Mouse (Mus musculus) kidney, adult 11 months (tissue): ENCODE results near the gene Pabpn1l.
A peak's percentile ranks its signal among the peaks of the same experiment; 100 is the strongest.
"Not testable (repeated sequence)": the region's sequence is repeated elsewhere in the genome, so short reads cannot be mapped to it uniquely, and the experiment has no call there.

ENCODE experiments used
- DNase-seq: peaks from one replicate; pipeline ENCODE4 v3.0.0; 2022

The Pabpn1l gene

DNA sequence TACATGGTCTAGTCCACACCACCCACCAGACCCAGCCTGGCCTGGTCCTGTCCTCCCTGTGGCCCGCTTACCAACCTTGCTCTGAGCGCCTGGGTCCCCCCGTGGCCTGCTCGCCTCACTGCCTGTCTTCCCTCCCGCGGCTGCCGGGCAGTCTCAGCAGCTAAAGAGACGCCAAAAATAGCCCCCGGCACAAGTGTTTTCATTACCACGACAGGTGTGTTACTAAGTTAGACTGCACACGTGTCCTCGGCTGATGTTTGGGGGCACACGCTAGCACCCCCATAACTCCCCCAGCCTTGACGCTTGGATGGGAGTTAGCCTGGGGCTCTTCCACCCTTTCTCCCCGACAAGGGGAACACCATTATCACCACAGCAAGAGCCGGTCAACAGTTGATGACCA is 23.8 kb upstream of the Pabpn1l start:
- no peak for DNase-seq

DNA sequence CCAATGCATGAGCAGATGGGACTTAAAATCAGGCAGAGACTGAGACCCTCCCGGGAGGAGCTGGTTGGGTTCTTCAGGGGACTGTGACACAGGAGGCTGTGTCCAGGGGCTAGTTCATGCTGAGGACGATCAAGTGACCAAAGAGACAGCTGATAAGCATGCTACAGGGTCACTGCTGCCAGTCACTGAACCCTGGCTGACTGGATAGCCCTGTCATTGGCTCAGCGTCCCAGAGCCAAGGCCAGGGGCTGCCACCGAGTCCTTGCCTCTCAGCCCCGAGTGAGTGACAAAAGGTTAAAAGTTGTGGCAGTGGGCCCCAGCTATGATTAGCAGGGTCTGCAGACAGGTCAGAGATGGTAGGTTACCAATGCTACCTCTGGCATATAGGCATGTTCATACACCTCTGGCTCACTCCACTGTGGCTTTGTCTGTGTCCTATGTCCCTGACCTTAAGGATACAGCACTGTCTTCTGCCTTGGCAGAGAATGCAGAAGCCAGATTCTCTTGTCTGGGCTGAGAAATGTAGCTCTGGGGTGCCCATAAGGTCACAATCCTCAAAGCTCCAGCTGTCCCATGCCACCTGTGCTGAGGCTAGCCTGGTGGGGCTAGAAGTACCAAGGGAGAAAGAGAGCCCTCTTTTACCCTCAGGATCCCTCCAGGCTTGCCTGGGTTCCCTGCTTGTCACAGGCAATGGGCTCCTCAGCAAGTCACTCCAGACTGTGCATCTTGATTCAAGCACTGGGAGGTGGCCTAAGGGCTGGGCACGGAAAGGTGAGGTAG is 21.8 kb upstream of the Pabpn1l start:
- DNase-seq, result no peak

DNA sequence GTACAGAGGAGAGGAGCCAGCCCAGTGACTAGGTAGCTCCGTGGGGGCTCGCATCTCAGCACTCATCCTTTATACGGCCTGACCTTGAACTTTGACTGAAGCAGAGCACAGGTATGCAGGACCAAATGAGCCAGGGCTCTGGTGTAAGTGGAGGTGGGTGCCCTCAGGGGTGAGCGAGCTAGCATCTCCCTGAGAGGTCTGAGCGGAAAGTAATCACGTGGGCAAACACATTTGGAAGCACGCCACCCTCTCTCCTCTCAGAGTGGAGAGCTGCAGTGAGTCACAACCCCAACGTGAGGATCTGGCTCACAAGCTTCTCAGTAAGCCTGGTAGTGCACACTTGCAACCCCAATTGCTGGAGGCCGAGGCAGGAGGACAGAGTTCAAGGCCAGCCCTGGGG is 19.5 kb upstream of the Pabpn1l start:
- no peak for DNase-seq

DNA sequence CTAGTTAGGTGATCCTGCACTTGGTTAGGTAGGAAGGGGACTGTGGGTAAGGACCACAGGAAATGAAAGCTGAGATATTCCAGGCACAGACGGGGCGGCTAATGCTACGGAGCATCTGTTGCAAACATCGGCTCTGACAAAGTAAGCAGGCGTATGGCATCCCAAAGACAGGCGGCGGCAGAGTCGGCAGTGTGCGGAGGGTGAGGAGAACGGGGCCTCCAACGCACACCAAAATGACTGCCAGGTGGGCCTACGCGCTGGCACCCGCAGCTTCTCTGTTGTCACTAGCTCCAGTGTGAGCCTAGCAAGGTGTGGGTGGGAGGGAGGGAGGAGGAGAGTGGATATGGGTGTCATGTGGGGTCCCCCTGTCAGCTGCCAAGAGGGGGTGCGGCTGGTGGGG is 18.9 kb upstream of the Pabpn1l start:
- no peak for DNase-seq

DNA sequence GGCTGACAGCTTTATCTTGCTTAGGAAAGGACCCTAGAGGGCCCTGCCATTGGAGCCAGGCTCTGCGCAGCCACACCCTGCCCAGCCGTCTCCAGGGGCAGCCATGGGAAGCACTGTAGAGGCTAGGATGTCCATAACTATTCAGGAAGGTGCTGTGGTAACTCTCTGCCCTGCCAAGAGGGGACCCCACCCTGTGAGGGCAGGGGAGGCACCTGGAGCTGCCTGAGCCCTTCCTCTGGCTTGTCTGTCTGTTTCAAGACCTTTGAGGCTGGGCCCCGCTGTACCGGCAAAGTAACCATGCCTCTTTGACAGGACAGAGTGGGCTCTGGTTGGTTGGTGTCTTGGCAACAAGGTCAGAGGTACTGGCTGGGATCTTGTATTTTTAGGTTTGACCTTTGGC is 18.3 kb upstream of the Pabpn1l start:
- no peak for DNase-seq

DNA sequence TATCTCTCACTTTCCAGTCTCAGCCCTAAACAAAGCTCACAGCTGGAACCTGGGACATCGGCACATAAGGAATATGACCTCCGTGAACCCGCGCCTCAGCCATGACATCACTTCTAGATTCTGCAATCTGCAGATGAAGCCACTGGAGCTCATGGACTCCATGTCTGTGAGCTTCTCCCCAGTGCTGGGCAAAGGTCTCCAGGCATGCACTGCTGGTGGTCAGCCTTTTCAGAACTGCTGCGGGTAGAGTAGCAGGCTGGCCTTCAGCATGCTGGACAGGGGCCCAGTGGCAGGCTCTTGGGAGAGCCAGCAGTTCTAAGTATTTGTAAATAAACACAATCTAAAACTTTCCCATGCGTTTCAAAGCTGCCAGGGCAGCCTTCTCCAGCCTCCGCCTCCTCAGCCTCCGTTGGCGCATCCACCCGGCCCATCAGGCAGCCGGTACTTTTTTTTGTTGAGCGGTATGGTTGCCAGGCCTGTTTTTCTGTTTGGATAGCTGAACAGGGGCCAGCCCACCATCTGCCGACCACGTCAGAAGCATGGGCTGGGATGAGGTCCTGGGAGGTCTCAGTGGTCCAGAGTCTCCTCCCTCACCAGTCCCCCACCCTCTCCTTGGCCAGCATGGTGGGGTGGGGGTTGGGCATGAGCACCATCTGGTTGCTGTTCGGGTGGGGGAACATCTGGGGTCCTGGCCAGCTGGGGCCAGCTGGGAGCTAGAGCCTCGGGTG is 17.1 kb upstream of the Pabpn1l start:
- DNase-seq, result peak; percentile 61

DNA sequence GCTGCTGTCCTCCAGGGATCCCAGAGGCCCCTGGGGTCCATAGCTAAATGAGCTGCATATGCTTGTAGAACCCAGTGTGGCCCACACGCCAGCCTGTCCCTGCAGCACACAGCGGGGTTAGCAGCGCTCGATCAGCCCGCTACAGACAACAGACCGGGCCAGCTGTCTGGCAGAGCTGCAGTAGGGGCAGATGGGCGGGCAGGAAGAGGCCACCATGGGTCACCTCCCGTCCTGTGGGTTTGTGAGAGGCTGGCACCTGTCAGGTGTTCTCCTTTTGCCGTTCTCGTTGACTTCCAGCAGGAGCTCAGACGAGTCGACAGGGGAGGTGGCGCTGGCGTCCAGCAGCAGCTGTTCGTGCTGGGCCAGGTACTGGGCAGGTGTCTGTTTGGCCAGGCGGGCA is 16.1 kb upstream of the Pabpn1l start:
- DNase-seq, result no peak

DNA sequence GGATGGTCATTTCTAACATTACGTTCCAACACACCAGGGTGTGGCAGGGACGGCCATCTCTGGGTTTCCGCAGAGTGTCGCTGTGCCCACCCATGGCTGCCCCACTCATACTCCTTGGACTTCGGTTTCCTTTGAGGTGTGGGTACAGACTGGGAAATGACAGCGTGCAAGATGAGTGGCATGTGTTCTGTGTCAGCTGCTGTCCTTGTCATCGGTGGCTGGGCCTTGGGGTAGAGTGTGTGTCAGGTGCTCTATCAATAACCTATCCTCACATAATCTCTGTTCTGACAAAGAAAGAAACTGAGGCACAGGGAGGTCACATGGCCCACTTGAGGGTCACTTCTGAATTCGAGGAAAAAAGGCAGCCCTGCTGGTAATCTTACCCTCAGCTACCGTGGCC is 14.7 kb upstream of the Pabpn1l start:
- no peak for DNase-seq

DNA sequence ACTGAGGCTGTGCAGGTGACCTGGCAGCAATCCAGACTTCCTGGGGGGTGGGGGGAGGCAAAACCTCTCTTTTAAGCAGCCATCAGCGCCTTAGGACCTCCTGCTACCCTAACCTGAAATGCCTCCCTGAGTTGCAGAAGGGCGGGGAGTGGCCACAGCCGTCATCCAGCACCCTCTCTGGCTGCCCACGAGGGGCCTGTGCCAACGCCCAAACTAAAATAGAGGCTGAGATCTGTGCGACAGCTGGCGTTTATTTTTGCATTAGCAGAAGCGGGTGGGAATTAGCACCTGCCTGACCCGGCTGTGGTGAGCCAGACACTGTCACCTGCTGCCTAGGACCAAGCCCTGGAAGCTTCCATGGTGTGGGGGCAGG is 14.2 kb upstream of the Pabpn1l start:
- no peak for DNase-seq

DNA sequence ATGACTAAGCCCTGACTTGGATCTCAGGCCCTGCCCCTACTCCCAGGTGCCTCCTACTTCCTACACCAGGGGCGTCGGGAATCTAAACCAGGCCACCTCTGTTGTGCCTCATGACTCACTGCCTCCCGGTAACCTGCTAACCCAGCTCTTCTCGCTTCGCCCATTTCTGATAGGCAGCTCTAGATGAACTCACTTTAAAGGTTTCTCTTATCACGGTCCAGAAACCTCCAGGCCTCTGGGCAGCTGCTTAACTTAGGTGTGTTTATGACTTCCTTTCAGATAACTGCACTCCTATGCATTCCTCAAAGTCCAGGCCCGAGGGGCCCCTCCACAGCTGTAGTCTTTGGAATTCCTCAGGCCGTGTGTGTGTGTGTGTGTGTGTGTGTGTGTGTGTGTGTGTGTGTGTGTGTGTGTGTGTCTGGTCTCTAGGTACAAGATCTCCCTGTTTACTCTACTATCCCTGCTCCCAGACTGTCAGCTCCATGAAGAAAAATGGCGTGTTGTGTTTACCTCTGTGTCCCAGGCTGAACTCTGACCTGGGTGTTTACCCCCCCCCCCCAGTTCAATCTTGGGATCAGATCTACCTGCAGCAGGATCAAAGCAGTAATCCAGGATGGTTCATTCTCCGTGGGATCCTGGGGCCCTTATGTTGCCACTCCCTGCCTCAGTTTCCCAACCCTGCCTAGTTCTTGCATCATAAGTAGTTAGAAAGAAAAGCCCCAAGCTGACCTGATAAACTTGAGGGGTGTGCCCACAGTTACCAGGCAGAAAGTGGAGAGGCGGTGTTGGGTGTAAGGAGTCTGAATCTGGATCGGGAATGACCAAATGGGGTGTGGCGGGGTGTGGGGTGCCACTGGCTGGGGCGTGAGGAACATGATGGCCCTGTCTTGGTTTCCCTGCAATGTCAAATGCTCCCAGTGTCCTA is 13.6 kb upstream of the Pabpn1l start:
- no peak for DNase-seq

DNA sequence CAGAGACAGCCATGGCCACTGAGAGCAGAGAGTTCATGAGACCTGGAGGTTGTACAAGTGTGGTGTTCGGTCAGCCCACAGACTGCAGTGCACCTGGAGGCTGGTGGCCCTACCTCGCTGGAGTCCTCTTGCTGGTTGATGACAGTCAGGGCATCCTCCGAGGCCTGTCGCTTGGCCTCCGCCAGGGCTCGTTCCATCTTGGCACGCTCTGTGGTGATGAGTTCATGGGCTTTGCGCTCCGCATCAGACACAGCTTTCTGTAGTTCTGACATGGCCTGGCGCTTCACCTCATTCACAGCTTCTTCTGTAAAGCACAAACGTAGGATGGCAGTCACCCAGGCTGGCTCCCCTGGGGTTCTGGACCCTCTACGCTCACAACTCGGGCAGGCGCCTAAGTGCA is 10.7 kb upstream of the Pabpn1l start:
- DNase-seq, result no peak

DNA sequence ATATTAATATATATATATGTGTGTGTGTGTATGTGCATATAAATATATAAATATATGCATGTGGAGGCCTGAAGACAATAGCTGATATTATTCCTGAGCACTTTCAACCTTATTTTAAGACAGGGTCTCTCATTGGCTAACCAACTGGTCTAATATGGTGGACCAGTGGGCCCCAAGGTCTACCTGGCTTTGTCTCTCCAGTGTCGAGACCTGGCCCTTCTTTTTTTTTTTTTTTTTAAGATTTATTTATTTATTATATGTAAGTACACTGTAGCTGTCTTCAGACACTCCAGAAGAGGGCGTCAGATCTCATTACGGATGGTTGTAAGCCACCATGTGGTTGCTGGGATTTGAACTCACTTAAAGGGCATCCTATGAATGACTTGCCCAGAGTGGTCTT is 9.6 kb upstream of the Pabpn1l start:
- DNase-seq, result not testable (repeated sequence)

DNA sequence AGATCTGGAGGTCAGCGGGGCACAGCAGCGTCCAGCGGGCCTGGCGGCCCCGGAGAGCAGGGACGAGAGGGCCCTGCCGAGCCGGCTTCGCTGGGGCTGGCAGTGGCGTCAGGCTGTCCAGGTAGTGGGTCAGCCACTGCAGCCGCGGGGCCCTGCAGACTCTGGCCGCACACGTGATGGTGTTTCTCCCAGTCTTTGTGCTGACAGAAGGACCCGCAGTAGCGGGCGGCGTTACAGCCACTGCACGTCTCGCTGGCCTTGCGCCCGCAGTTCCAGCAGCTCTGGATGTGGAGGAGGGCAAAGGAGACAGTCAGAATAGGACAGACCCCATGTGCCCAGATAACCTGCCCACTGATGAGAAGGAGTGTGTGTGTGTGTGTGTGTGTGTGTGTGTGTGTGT is 8.2 kb upstream of the Pabpn1l start:
- peak; percentile 38 for DNase-seq

DNA sequence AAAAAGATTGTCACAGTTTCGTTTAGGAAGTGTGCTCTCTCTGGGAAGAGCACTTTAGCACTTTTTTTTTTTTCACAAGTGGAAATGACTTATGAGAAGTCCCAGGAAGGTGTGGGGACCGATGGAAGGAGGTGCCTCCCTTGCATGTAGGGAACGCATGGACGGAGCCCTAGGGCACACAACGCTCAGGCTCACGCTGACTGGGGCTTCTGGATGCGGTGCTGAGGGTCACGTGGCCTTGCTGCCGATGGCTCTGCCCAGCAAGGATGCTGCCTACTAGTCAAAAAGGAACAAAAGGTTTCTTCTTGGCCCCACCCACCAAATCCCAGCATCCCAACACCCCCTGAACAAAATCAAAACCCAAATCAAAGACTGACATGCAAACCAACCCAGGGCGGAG is 6.8 kb upstream of the Pabpn1l start:
- no peak for DNase-seq

DNA sequence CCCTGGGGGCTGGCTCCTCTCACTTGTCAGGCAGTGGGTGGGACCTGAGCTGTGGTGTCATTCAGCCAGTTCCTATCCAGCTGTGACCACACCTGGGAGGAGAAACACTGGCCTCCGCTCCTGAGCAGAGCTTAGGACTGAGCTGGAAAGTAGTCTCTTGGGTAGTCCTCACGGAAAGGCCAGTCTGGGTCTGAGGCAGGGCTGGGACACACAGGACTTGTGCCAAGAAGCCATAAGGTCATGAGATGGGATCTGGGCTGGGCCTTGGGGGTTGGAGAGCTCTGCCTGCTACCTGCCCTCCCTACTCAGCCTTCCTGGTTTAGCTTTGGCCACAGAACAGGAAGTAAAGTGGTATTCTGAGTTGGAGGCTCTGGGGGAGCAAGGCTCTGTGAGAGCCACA is 4.4 kb upstream of the Pabpn1l start:
- DNase-seq, result no peak

DNA sequence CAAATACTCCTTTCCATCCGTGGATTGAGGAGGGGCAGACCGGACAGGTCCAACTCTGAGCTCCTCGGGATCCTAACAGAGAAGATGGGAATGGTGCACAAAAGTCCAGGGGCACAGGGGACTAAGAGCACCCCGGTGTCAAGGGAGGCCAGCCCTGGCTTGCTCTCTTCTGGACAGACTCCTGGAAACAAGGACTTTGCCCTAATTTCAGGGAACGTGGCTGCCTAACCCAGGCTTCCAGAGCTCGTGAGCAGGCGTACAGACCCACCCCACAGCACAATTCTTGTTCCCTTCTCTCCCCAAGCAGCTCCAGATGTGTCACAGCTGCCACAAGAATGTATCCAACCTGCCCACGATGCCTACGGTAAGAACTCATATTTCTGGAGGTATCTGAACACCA is 3.3 kb upstream of the Pabpn1l start:
- DNase-seq, result no peak

DNA sequence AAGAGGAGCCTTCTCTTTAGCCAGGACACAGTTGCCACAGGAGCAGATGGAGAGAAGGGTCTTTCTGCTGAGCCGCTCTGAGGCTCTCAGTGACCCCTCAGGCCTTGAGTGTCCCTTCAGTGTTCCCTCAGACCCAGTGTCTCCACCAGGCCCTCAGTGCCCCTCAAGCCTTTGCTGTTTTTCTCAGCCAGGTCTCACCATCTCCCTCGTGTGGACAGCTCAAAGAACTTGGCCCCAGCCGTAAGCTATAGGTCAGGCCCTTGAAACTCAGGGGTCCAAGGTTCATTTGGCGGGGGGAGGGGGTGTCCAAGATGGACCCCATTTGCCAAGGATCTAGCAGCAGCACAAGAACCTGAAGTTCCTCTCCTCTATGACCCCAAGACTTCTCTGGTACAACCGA is 2.1 kb upstream of the Pabpn1l start:
- no peak for DNase-seq

DNA sequence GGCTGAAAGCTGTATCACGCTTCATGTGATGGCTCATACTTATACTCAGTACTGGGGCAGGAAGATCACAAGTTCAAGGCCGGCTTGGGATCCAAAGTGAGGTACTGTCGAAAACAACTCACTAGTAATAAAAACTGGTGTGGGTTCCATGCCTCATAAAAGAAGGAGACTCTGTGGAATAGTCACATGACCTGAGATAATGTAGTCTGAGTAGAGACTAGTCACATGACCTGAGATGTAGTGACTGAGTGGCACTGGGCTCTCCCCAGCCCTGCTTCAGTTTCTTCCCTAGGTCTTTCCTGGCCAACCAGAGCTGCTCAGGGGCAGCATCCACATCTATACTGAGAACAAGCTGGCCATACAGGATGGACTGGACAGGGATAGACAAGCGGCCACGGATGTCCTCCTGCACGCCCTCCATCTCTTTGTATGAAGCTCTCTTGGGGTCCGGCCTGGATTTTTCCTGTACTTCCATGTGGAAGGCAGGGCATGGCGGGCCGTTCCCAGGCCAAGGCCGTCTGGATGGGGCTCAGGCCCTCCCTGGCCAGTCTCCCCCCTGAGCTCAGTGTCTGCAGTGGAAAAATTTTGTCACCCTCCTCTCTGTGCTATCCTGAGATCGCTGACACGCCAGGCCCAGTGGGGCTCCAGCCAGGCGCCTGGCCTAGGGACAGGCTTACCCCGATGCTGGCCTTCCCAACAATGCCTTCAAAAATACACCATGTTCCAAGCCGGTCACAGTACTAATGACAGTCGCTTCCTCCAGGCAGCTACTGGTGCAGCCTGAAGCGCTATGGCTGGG is 1.5 kb upstream of the Pabpn1l start:
- DNase-seq, result no peak

DNA sequence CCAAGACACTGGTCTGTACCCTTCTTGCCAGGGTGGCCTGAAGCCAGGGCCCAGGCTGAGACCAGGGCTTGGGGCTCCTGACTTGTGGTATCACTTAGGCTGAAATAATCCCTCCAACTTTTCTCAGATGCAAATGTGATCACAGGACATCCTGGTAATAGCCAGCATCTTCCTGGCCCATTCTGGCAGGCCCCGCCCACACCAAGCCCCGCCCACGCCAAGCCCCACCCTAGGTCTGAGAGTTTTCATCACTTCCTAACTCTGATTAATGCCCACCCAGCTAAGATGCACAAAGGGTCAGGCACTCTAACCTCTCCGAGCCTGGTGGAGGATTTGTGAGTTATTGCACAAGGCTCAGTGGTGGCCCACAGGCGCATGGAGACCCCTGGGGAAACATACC is 2.1 kb downstream of the Pabpn1l start:
- DNase-seq, result no peak

DNA sequence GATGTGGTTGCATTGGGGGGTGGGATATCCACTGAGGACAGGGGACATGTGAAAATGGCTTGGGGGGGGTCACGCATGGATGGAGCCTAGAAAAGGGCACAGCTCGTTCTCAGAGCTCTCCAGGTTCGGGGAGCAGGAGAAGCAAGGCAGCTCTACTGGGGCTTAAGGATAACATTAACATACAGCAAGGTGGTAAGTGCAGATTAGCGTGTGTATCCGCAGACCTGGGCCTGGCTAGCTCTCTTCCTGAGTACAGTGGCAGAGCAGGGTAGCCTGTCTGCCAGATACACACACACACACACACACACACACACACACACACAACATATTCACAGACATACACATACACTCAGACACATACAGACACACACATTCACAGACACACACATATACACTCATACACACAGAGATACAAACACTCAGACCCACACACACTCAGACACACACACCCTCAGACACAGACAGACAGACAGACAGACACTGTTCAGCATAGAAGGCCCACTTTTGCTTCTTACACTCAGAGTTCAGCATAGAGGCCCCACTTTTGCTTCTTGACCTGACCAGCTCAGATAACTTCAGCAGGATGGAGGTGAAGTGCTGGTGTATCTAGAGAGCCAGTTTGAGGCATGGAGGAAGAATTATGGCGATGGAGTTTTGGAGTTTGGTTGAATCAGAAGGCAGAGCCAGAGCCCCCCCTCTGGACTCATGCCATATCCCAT is 3.7 kb downstream of the Pabpn1l start:
- no peak for DNase-seq

DNA sequence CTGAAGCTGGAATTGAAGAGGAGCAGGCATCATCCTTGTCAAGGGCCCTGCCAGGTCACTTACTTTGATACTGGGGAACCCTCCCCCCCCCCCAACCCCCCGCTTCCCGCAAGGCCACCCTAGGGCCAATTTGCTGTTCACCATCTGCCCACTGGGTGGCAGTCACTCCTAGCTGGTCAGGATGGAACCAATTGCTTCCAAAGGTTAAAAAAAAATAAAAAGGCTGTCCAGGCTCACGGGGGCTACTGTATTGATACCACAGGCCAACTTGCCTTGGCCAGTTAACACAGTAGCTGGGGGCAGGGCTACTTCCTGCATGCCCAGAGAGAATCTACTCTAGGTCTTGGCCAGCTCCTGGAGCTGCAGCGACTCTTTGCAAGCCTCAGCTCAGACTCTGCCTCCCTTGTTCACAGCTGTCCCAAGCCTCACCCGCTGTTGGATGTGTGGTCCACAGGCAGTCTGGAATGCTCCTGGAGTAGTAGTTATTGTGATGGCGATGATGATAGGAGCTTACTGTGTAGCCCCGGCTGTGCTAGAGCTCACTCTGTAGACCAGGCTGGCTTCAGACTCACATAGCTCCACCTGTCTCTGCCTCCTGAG is 4.5 kb downstream of the Pabpn1l start:
- peak; percentile 62 for DNase-seq
